Mouse (Mus musculus) activated CD4-positive, CD25-positive, alpha-beta regulatory T cell, adult 4 months (primary cell): ENCODE data around the gene Tcp11l1. TPM values are rescaled to one million over a fixed set of nuclear protein-coding genes. Genes with fewer than 3 reads are reported as not detected.

Experiments
- ATAC-seq: one replicate; pipeline ENCODE4 v1.8.0; 2017
- polyA plus RNA-seq, 2 experiments: library from polyadenylated mRNA; unstranded; fragments of 100-300 nt; shearing (Covaris generic); gene quantifications; one replicate each; pipeline ENCODE4 v1.2.1; 2017

The Tcp11l1 gene
- 1 to 10 TPM in 1 of 2 experiments, not detected in 1; 1.3 TPM for polyA plus RNA-seq

- no peak for ATAC-seq
Observed at GRCm38 (mm10) chr2:104711585-104712485, at the start of gene Tcp11l1. Gene Tcp11l1, minus strand, starts transcription at chr2:104712169.

DNA sequence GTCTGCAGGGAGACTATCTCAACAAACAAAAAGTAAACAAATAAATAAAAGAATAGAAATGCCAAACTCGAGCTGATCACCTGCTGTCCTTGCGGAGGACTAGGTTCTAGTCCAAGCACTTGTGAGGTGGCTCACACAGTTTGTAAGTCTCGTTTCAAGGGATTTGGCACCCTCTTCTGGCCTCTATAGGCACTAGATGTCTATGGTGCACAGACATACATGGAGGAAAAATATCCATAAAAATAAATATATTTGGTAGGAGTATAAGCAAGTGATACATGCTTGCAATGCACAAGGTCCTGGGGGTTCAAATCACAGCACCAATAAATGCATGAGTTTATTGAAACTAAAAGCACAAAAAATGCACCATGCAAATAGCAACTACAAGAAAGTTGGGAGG, 38.6 kb upstream of the Tcp11l1 start:
- no peak for ATAC-seq

- ATAC-seq, result no peak
Observed at GRCm38 (mm10) chr2:104748652-104749183, 36.7 kb upstream of the Tcp11l1 start.

DNA sequence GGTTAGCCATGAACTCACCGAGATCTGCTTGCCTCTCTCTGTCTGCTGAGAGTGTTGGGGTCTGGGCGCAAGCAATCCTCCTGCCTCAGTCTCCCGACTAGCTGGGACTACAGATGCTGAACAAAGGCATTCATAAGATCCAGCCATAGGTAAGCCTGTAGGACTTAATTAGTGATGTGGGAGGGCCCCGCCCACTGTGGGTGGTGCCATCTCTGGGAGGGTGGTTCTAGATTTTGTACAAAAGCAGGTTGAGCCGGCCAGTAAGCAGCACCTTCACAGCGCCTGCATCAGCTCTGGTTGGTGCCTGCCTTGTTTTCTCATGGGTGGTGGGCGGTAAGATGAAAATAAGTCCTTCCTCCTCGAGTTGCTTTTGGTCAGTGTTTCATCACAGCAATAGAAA, 34.3 kb upstream of the Tcp11l1 start:
- ATAC-seq, result no peak

DNA sequence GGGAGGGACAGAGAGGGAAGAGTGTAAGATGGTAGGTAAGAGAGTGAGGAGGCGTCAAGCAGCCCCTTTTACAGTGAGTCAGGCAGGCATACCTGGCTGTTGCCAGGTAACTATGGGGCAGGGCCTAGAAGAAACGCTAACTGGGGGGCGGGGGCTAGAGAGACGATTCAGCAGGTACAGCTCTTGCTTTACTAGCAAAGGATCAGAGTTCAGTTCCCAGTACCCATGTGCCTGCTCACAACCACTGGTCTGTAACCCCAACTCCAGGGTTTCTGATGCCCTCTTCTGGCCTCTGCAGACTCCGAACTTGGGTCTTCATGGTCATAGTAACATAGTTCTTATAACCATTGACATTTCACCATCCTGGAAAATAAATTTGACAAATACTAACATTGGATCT, 32.0 kb upstream of the Tcp11l1 start:
- no peak for ATAC-seq

GRCm38 (mm10) chr2:104743160-104743559, 31.2 kb upstream of the Tcp11l1 start:
- no peak for ATAC-seq

DNA sequence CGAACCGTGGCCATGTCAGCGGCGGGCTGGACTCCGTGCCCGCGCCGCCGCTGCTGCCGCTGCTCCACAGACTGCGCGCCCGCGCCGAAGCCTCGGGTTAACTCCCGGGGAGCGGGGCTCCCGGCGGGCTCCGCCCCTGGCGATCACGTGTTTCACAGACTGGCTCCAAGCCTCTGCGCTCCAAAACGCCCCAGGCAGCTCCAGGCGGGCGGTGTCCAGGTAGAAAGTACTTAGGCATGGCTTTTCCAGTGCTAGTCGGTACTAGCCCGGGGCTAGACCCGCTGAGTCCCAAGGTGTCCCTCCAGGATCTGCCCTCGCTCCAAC, 30.7 kb upstream of the Tcp11l1 start, which contains the start of gene Depdc7:
TSS of gene Depdc7 (minus strand) at position 138 of the 324 bp plus-strand sequence.
- ATAC-seq, result no peak

GRCm38 (mm10) chr2:104741896-104742740, 30.1 kb upstream of the Tcp11l1 start:
- ATAC-seq, result no peak

- no peak for ATAC-seq
Observed at GRCm38 (mm10) chr2:104741015-104741758, 29.2 kb upstream of the Tcp11l1 start.

DNA sequence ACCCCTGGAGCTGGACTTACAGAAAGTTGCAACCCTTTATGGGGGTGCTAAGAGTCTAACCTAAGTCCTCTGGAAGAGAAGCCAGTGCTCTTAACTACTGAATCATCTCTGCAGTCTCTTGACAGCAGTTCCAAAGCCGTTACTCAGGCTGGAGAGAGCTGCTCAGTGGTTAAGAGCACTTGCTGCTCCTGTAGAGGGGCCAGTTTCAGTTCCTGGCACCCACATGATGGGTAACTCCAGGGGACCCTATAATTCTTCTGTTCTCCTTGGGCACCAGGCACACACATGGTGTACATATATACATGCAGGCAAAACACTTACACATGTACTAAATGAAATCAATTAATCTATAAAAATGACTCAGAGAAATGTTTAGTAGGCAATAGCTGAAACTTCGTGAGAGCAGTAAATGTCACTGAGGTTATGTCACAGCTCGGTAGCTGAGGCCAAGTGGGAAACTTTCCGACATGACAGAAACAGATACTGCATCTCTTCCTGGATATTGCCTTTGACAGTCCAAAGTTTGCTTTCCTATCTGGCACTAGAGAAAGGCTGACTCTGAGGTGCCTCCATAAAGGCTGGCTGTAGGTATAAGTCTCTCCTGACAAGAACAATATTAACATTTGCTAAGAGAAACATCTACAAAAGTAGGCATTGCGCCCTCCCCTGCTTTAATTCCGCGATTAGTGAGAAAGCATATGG, 28.4 kb upstream of the Tcp11l1 start:
- no peak for ATAC-seq

- ATAC-seq, result no peak
Observed at GRCm38 (mm10) chr2:104739691-104740090, 27.7 kb upstream of the Tcp11l1 start.

DNA sequence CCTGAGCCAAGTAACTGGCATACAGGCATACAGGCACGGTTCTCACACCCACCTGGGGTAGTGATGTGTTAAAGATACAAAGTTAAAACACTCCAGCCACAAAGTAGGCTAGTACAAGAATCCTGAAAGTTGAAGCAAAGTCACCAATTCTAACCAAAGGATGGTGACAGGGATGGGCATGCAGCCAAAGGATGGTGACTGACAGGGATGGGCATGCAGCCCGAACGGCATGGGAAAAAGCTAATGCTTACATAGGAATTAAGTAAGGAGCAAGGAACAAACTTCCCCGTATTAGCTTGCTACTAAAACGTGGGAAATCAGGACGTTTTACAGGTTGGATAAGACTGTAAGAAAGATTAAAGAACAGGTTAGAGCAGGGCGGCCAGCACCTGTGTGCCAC, 24.3 kb upstream of the Tcp11l1 start:
- no peak for ATAC-seq

GRCm38 (mm10) chr2:104732562-104733256, 20.7 kb upstream of the Tcp11l1 start:
- ATAC-seq, result no peak

DNA sequence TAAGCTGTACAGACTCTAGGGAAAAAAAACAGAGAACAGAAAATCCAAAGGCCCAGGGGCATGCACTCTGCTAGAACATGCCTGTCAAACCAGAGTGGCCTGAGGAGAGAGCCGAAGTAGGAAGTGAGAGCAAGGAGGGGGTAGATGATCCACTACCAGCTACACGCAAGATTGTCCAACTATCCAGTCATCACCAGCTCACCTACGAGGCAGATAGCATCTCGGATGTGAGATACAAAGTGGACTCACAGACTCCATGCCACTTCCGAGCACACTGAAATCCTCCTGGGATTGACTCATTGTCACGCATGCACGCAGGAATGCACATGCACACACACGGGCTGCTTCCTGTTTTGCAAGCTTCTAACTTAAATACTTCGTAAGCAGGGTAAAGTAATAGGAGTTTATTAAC, 20.1 kb upstream of the Tcp11l1 start:
- no peak for ATAC-seq

DNA sequence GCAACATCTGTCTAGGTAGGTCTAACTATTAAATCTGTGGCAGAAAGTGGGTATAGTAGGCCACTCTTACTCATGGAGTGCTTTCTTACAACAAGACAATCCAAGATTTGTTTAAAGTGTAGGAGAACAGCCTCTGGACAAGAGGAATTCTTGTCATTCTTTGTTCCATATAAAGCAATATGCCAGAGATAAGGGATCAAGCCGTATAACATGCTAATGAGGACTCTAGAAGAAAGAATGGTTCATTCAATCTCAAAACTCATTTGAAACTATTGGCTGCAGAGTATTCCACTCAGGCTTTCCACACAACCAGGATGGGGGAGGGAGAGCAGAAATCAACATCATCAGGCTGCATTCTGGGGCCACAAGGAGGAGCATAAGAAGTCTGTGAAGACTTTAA, 15.4 kb upstream of the Tcp11l1 start:
- no peak for ATAC-seq

GRCm38 (mm10) chr2:104722021-104722420, 10.1 kb upstream of the Tcp11l1 start:
- no peak for ATAC-seq

DNA sequence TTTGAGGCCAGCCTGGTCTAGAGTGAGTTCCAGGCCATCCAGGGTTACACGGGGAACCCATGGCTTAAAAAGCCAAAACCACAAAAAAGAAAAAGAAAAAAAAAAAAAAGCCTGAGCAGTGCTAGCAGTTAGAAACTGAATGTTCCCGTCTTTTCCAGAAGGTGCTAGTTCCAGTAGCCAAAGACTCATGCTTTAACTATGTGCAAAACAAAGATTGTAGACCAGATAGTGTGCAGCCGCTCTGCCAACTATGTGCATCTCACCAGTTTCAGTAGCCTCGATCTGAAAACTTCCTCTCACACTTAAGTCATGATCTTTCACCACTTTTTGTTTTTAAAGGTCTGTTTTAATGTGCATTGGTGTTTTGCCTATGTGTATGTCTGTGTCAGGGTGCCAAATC, 5.9 kb upstream of the Tcp11l1 start:
- ATAC-seq, result no peak

DNA sequence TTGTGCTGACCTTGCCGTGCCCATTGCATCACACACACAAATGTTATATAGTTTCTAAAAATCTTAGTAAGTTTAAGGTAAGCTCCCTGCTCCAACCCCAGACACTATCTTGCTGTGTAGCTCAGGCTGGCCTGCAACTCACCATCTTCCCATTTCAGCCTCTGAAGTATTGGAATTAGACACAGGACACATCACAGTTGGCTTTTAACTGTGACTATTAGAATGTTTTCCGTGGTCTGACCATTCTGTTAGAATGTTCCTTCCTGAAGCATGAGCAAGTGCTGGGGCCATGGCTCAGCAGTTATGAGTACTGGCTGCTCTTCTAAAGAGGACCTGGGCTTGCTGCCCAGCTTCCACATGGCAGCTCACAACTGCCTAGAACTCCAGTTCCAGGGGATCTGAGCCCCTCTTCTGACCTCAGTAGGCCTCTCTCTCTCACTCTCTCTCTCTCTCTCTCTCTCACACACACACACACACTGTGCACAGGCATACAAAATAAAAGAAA, 5.3 kb upstream of the Tcp11l1 start:
- no peak for ATAC-seq

GRCm38 (mm10) chr2:104716279-104716678, 4.3 kb upstream of the Tcp11l1 start, which contains the start of gene Pin1rt1:
Gene Pin1rt1, minus strand, starts transcription at chr2:104716379.
- ATAC-seq, result no peak

DNA sequence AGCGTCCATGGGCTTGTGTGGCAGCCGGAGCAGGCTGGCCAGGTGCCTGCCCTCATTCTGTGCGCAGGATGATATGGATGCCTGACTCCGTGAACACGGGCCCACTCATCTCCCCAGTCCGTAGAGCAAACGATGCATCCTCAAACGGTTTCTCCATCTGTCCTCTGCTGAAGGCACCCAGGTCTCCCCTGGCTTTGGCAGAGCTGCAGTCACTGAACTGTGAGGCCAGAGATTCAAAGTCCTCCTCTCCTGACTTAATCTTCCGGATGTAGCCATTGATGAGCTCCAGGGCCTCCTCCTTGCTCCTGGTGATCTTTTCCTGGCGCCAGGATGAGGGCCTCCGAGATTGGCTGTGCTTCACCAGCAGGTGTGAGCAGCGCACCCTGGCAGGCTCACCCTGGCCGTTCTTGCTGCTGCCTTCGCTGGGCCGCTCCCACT, 2.3 kb upstream of the Tcp11l1 start:
- no peak for ATAC-seq

DNA sequence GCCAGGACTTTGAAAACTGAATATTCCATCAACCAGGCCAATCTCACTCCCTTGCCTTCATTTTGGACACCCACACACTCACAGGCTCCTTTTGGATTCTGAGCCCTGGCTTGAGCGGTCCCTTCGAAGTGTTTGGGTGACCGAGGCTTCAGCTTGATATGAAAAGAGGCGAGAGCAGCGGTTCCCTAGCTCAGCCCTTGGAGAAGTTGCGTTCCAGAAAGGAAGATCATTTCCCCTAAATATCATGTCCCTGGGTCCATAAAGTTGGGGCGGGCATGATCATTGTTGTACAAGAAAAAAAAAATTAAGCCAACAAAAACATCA, 479 bp upstream of the Tcp11l1 start:
- no peak for ATAC-seq
